Mouse (Mus musculus) kidney, postnatal 25 days (tissue): ENCODE data around the gene Glyr1.

Source experiments
- DNase-seq, 2 experiments: peaks; one replicate each; pipeline ENCODE4 v3.0.0; 2021; ENCODE audit warnings: mixed read lengths in 2 of 2

Glyr1 gene

GRCm38 (mm10) chr16:5049774-5050234 lies at the start of gene Glyr1, which contains the start of gene Ubn1:
TSS of gene Glyr1 (minus strand) at chr16:5049863.
TSS of gene Ubn1 (plus strand) at chr16:5050057.
- DNase-seq: peak; percentile 100

- peak; percentile 23 to 73 for DNase-seq
These were observed 46.8 kb upstream of the Glyr1 start for GRCm38 (mm10) chr16:5096504-5096903.

GRCm38 (mm10) chr16:5093285-5093684 lies 43.6 kb upstream of the Glyr1 start:
- DNase-seq: peak; percentile 32 to 51

GRCm38 (mm10) chr16:5089021-5089420 lies 39.4 kb upstream of the Glyr1 start:
- no peak for DNase-seq

- peak in 1 of 2 experiments; percentile 14 for DNase-seq
These were observed 36.5 kb upstream of the Glyr1 start for GRCm38 (mm10) chr16:5086179-5086578.

GRCm38 (mm10) chr16:5085196-5085595 lies 35.5 kb upstream of the Glyr1 start:
- DNase-seq: no peak

GRCm38 (mm10) chr16:5074341-5074740 lies 24.7 kb upstream of the Glyr1 start:
- no peak for DNase-seq

- no peak for DNase-seq
These were observed 22.3 kb upstream of the Glyr1 start for GRCm38 (mm10) chr16:5071974-5072373.

- no peak for DNase-seq
These were observed 20.7 kb upstream of the Glyr1 start for GRCm38 (mm10) chr16:5070321-5070720.

- no peak for DNase-seq
These were observed 13.8 kb upstream of the Glyr1 start for GRCm38 (mm10) chr16:5063472-5063871.

- DNase-seq: no peak
These were observed 8.5 kb upstream of the Glyr1 start for GRCm38 (mm10) chr16:5058114-5058513.

- peak; percentile 82 to 91 for DNase-seq
These were observed 818 bp upstream of the Glyr1 start for GRCm38 (mm10) chr16:5050251-5051110.

GRCm38 (mm10) chr16:5049182-5049773 lies 385 bp downstream of the Glyr1 start:
- no peak for DNase-seq

GRCm38 (mm10) chr16:5045322-5045721 lies 4.3 kb downstream of the Glyr1 start:
- no peak for DNase-seq

- DNase-seq: no peak
These were observed 12.9 kb downstream of the Glyr1 start for GRCm38 (mm10) chr16:5036649-5037234.

- DNase-seq: no peak
These were observed 14.1 kb downstream of the Glyr1 start for GRCm38 (mm10) chr16:5035591-5035990.

- DNase-seq: no peak
These were observed 19.8 kb downstream of the Glyr1 start for GRCm38 (mm10) chr16:5029847-5030246.

- DNase-seq: no peak
These were observed 25.6 kb downstream of the Glyr1 start for GRCm38 (mm10) chr16:5024021-5024420.

- DNase-seq: no peak
These were observed 35.1 kb downstream of the Glyr1 start for GRCm38 (mm10) chr16:5014578-5014977.

- DNase-seq: peak; percentile 99 to 100
These were observed 36.4 kb downstream of the Glyr1 start, which contains the start of gene Rogdi for GRCm38 (mm10) chr16:5013054-5013838. TSS of gene Rogdi (minus strand) at chr16:5013553.

GRCm38 (mm10) chr16:5012036-5013005 lies 37.3 kb downstream of the Glyr1 start:
- DNase-seq: peak; percentile 45 to 72
